In the genomic region with DNA sequence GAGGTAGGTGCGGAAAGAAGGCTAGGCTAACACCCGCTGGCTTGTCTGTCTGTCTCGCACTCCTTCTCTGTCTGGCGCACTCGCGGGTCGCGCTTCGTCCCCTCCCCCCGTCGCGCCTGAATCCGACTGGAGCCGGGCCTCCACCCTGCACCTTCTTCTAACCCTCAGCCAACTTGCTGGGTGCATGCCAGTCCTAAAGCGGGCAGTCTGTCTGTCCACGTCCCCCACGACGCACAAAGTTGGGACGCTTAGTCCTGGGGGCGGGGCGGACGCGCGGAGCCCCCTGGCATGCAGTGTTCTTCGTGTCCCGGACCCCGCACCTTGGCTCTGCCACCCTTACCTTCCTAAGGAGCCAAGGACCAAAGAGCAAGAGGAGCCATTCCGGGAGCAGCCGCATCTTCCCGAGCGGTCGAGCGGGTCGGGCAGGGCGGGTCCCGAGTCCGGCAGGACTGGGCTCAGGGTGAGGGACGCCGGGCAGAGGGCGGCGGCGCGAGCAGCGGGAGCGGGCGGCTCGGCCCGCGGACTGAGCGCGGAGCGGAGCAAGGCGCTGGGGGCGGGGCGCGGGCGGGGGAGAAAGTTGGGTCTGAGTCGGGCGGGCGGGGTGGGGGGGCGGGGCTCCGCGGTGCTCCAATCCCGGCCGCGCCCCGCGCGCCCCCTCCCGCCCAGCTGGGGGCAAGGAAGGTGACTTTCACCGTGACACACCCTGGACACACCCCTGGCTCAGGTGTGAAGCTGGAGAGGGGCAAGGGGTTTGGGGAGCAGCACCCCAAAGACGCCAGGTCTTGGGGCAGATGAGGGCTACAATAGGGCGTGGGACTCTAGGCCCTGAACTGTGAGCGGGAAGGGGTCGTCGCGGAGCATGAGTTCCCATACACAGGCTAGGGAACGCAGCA, we compare ENCODE assay signal across 8 mouse cellular contexts. TPM values are rescaled to one million over a fixed set of nuclear protein-coding genes. Genes with fewer than 3 reads are reported as not detected.
A peak's percentile ranks its signal among the peaks of the same experiment; 100 is the strongest.
DNase-seq lines count a peak whose midpoint lies in the region; ATAC-seq and TF ChIP-seq lines count a peak whose summit lies in the region.

A gene (minus strand): TSS at position 524 of the 893 bp plus-strand sequence.

- H3K4me3 ChIP-seq in E14TG2a.4 (replicated peaks; ENCODE audit: low read length) = peak within 1 kb of the TSS; percentile 83
- H3K4me3 ChIP-seq in forebrain, embryonic 14.5 days (ENCODE audit: low read depth, low read length) = peak within 1 kb of the TSS; percentile 42
- H3K4me3 ChIP-seq in kidney, postnatal 0 days (replicated peaks; ENCODE audit: low read depth, low read length) = peak within 1 kb of the TSS; percentile 35

- ATAC-seq in forebrain, embryonic 14.5 days = no peak
- ATAC-seq in kidney, postnatal 0 days (replicated peaks; ENCODE audit: low FRiP score, low read depth) = no peak; the same call in 1 of the 2 replicates
- ATAC-seq in frontal cortex, adult (ENCODE audit: low TSS enrichment) = no peak
- no peak for ATAC-seq in erythroblast, adult 5-6 weeks (replicated peaks; ENCODE audit: low FRiP score, poor library complexity, severe bottlenecking)

- TF ChIP-seq CTCF in E14TG2a.4 (conservative IDR thresholded peaks at IDR 0.05; ENCODE audit: low read length) = no peak
- TF ChIP-seq CTCF in kidney, postnatal 0 days (IDR thresholded peaks at IDR 0.05; ENCODE audit: low read depth) = no peak

- peak; percentile 49 to 74 for DNase-seq in cerebellum, postnatal 25 days
- DNase-seq in cerebellum, adult 11-12 months = no peak
- no peak for DNase-seq in forebrain, embryonic 14.5 days (ENCODE audit: low spot score)
- DNase-seq in kidney, postnatal 0 days (ENCODE audit: low spot score) = no peak
- DNase-seq in naive thymus-derived CD4-positive, alpha-beta T cell, adult 2 months (ENCODE audit: low read depth) = peak; percentile 39

- peak within 1 kb of the TSS; percentile 66 for H3K4me2 ChIP-seq in forebrain, embryonic 14.5 days (ENCODE audit: low read length)
- peak within 1 kb of the TSS; percentile 83 for H3K4me2 ChIP-seq in kidney, postnatal 0 days (ENCODE audit: low read length)

- H3K4me1 ChIP-seq in E14TG2a.4 (replicated peaks; ENCODE audit: low read depth, low read length) = peaks cover 91% of the 10 kb centered on the region
- H3K4me1 ChIP-seq in forebrain, embryonic 14.5 days (ENCODE audit: control insufficient read depth, insufficient read depth, low read length) = peaks cover 54% of the 10 kb centered on the region
- H3K4me1 ChIP-seq in kidney, postnatal 0 days (replicated peaks; ENCODE audit: insufficient read depth, low read length) = peaks cover 13% of the 10 kb centered on the region

- H3K27ac ChIP-seq in forebrain, embryonic 14.5 days (ENCODE audit: low read depth, low read length) = peak within 1 kb of the TSS; percentile 35; the same call in 1 of the 2 replicates
- no peak within 1 kb of the TSS for H3K27ac ChIP-seq in kidney, postnatal 0 days

- peaks cover 10% of the 10 kb centered on the region; the same call in 1 of the 2 replicates for H3K36me3 ChIP-seq in E14TG2a.4 (ENCODE audit: insufficient read depth, low read length)
- H3K36me3 ChIP-seq in forebrain, embryonic 14.5 days (ENCODE audit: control insufficient read depth, insufficient read depth, low read length) = peaks cover 10% of the 10 kb centered on the region
- H3K36me3 ChIP-seq in kidney, postnatal 0 days (ENCODE audit: insufficient read depth, low read length) = no peaks in the 10 kb centered on the region

- 0% methylated on average over 59 of the region's 78 CpGs for WGBS in forebrain, embryonic 14.5 days
- WGBS in kidney, postnatal 0 days = under 1% methylated on average over 49 of the region's 78 CpGs

- H3K27me3 ChIP-seq in E14TG2a.4 (ENCODE audit: insufficient read depth, low read length) = peaks cover 73% of the 10 kb centered on the region
- H3K27me3 ChIP-seq in forebrain, embryonic 14.5 days (replicated peaks; ENCODE audit: control insufficient read depth, insufficient read depth, low read length) = peaks cover 59% of the 10 kb centered on the region
- peaks cover 73% of the 10 kb centered on the region for H3K27me3 ChIP-seq in kidney, postnatal 0 days (ENCODE audit: insufficient read depth, low read length)

- no peaks in the 10 kb centered on the region for H3K9me3 ChIP-seq in E14TG2a.4 (ENCODE audit: low read length)
- no peaks in the 10 kb centered on the region for H3K9me3 ChIP-seq in forebrain, embryonic 14.5 days (replicated peaks; ENCODE audit: control insufficient read depth, low read length)
- no peaks in the 10 kb centered on the region for H3K9me3 ChIP-seq in kidney, postnatal 0 days (replicated peaks; ENCODE audit: low read length)

- peak within 1 kb of the TSS; percentile 70 for H3K9ac ChIP-seq in forebrain, embryonic 14.5 days (ENCODE audit: low read length)
- H3K9ac ChIP-seq in kidney, postnatal 0 days (ENCODE audit: low read depth, low read length) = peak within 1 kb of the TSS; percentile 27; the same call in 1 of the 2 replicates

RNA-seq across cellular contexts. Expression of the gene that starts here (rescaled TPM):
- polyA plus RNA-seq in forebrain, embryonic 14.5 days (2014; fragmentation: Nextera tagmentation; extraction: Ambion mirVana) = 32.1 and 35.4 TPM in 2 replicates
- 0.93 and 1.1 TPM in 2 replicates for polyA plus RNA-seq in kidney, postnatal 0 days (2015; fragmentation: Nextera tagmentation; extraction: Ambion mirVana)
- not detected in 2 replicates for total RNA-seq in erythroblast, adult 5-6 weeks (2015; ENCODE audit: low replicate concordance)
- not detected in 2 replicates for total RNA-seq in erythroblast, adult 5-6 weeks (2017; ENCODE audit: low replicate concordance)

Comparison
In these comparisons a context has a peak if more than half of its experiments do, and no peak if none do; other contexts are left out.
1. RNA of the gene that starts here (polyA plus RNA-seq): 32.1 to 35.4 TPM in forebrain, embryonic 14.5 days; 0.93 to 1.1 TPM in kidney, postnatal 0 days; every median in the first group is over 10 times any median in the second.
2. DNase-seq: peak in cerebellum, postnatal 25 days (2 of 2) and naive thymus-derived CD4-positive, alpha-beta T cell, adult 2 months (single experiment); none in cerebellum, adult 11-12 months (single experiment), forebrain, embryonic 14.5 days (single experiment) and kidney, postnatal 0 days (single experiment).
3. Peak in every context shown above with its lines, with median percentiles within 50 percentile points of each other: H3K4me3 ChIP-seq.